Mouse (Mus musculus) stomach, postnatal 0 days (tissue): ENCODE data around the gene Ddit4.

Source experiments
- CTCF ChIP-seq: IDR thresholded peaks from 2 replicates; pipeline ENCODE4 v1.5.1; 2016; ENCODE audit warnings: antibody characterized with exemption, low read depth, mild to moderate bottlenecking, moderate library complexity
- EP300 ChIP-seq: optimal IDR thresholded peaks from 2 replicates; pipeline ENCODE3; 2016; ENCODE audit warnings: antibody characterized with exemption

GRCm38 (mm10) chr10:59942847-59943420 is 8.7 kb downstream of the Ddit4 start:
- TF ChIP-seq CTCF, result no peak
- TF ChIP-seq EP300, result no peak
